Mouse (Mus musculus) lung, adult 2 months (tissue): Measurements from ENCODE around the gene Akr1b3. TPM values are rescaled to one million over a fixed set of nuclear protein-coding genes. Genes with fewer than 3 reads are reported as not detected.

Experiments
- DNase-seq: peaks from one replicate; pipeline ENCODE4 v3.0.0; 2022
- H3K4me1 ChIP-seq: fragments of 200-500 bp; 2 replicates; pipeline ENCODE4 v1.6.1; 2011; ENCODE audit warnings: low read length; ENCODE audit not compliant: control insufficient read depth, insufficient read depth
- H3K4me3 ChIP-seq: fragments of 200-500 bp; replicated peaks from 2 replicates; pipeline ENCODE3; 2011; ENCODE audit warnings: low read depth, mild to moderate bottlenecking, control low read depth, low read length; ENCODE audit errors: extremely low read depth
- CTCF ChIP-seq: fragments of 200-500 bp; IDR thresholded peaks from 2 replicates; pipeline ENCODE4 v1.5.1; 2011; ENCODE audit warnings: mild to moderate bottlenecking, low read length, control low read depth; ENCODE audit not compliant: insufficient read depth
- POLR2A ChIP-seq: fragments of 200-500 bp; IDR thresholded peaks from 2 replicates; pipeline ENCODE4 v1.6.1; 2011; ENCODE audit warnings: low read depth, mild to moderate bottlenecking, control low read depth, low read length, borderline replicate concordance; ENCODE audit errors: extremely low read depth
- WGBS: fragments of 180-500 bp; shearing (Covaris S2); methylation state at CpG from one replicate; pipeline ENCODE4 v1.1.7; 2018; 5-methylcytosine and 5-hydroxymethylcytosine counted together
- polyA plus RNA-seq: library from polyadenylated mRNA; depleted of rRNA; stranded (reverse); fragments of >200 nt; gene quantifications from 2 replicates; pipeline ENCODE4 v1.2.3, GENCODE M21; 2012

Gene Akr1b3
- polyA plus RNA-seq, 1 experiment, result 153 TPM

DNA sequence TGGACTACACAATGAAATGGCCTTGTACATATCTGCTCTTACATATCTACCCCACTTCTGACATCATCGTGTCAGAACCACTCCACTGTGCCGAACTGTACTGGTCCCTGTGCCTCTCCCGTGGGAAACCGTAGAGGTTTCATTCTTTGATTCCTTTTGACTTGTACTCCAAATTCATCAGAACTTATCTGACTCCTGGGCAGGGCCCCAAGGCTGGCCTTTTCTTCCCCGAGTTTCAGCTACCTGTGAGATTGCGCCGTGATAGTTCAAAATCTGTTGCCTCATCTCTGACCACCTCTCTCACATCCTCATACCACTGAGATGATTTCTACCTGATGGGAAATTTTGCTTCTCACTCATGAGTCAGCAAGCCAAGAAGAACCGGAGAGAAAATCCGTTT is 21.8 kb downstream of the Akr1b3 start:
- no peak for DNase-seq
- no peak for TF ChIP-seq POLR2A
- TF ChIP-seq CTCF, result no peak
- H3K4me1 ChIP-seq, result no peaks in the 10 kb centered on the region
- WGBS, result 88% methylated on average over 9 of the region's 9 CpGs
- H3K4me3 ChIP-seq, result no peak overlapping the region

DNA sequence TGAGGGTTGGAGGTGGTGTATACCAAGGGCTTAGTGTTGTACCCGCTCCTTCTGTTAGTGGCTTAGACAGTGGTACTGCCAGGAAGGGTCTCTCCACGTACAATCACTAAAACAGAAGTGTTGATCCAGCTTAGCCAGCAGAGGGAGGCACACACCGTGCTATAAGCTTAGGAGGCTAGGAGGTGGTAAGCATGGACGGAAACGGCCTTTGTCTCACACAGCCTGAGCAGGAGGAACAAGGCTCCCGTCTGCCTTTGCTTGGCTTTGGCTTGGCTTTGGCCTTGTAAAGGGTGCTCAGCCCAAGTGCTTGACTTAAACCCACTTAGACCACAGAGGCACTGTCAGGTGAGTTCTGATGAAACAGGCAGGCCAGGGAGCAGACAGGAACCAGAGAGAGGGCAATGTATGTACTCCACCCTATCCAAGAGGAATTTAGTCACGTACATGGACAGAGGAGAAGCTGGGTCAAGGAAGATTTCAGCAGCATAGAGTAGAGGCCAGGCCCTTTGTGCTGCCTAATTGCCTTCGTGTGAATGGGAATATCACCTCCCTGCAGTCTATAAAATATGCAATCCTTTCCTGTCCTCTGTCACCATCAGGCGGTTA is 24.3 kb downstream of the Akr1b3 start:
- TF ChIP-seq CTCF (peak; percentile 96), POLR2A (no peak)
- H3K4me3 ChIP-seq, result no peak overlapping the region
- 25% methylated on average over 9 of the region's 9 CpGs for WGBS
- peak; percentile 77 for DNase-seq
- H3K4me1 ChIP-seq, result no peaks in the 10 kb centered on the region

- TF ChIP-seq POLR2A, result no peak
- no peak for TF ChIP-seq CTCF
- Histone ChIP-seq H3K4me3 (no peak overlapping the region), H3K4me1 (no peaks in the 10 kb centered on the region)
- DNase-seq, result peak; percentile 22
- WGBS, result 61% methylated on average over 11 of the region's 11 CpGs
These were observed 24.9 kb downstream of the Akr1b3 start for GRCm38 (mm10) chr6:34292196-34292881.

DNA sequence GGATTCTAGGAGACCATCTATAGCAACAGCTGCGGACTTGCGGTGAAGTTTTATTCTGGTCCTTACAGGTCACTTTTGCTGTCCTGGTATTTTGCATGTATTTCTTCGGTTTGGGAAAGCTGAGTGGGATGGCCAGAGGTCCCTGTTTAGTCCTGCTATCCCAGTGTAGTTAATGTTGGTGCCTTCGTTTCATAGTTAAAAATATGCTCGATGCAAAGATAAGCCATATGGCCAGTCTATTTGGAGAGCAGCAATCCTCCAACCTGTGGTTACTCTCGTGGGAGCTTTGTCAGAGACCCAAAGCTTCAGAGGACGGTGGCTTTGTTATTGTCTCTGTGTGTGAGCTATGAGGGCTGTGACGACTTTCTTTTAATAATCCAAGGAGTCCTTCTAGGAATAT is 26.6 kb downstream of the Akr1b3 start:
- Histone ChIP-seq H3K4me1 (no peaks in the 10 kb centered on the region), H3K4me3 (no peak overlapping the region)
- no peak for TF ChIP-seq POLR2A
- no peak for TF ChIP-seq CTCF
- WGBS, result 79% methylated on average over 8 of the region's 8 CpGs
- no peak for DNase-seq

- TF ChIP-seq CTCF, result no peak
- TF ChIP-seq POLR2A, result no peak
- Histone ChIP-seq H3K4me3 (no peak overlapping the region), H3K4me1 (no peaks in the 10 kb centered on the region)
- DNase-seq, result no peak
- 86% methylated on average over 17 of the region's 17 CpGs for WGBS
These were observed 27.2 kb downstream of the Akr1b3 start for GRCm38 (mm10) chr6:34290091-34290490.

DNA sequence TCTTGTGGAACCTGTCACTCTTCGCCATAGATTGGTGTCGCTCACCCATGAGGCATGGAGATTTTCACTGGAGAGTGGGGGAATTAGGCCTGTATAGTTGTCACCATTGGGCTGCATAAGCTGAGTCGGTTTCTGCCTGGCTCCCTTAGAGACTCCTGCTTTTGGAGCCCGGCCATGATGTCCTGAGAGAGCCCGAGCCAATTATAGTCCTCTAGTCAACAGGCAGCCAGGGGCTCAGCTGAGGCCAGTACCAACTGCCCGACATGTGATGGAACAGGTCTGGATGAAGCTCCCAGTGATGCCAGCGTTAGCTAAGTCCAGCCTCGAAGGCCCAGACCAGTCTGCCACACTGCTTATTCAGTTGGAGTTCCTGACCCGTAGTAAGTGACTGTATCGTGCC is 29.2 kb downstream of the Akr1b3 start:
- DNase-seq, result no peak
- TF ChIP-seq POLR2A (no peak), CTCF (no peak)
- H3K4me3 ChIP-seq, result no peak overlapping the region
- 75% methylated on average over 10 of the region's 10 CpGs for WGBS
- no peaks in the 10 kb centered on the region for H3K4me1 ChIP-seq

DNA sequence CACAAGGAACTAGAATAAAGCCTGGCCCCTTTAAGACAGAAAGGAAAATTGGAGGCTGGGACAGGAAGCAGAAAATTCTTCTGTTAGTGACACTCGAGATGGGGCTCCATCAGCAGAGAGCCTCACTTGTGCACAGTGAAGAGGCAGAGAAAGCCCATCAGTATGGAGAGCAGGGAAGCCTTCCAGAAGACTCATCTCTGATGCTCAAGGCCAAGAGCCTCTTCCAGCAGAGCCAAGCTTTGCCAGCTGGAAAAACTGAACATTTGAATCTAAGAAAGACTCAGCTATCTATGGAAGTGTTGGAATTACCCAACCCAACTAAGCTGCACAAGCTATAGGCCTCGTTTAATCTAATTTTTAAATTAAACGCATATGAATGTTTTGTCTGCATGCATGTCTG is 30.4 kb downstream of the Akr1b3 start:
- Histone ChIP-seq H3K4me3 (no peak overlapping the region), H3K4me1 (no peaks in the 10 kb centered on the region)
- TF ChIP-seq CTCF (no peak), POLR2A (no peak)
- DNase-seq, result no peak
- 70% methylated on average over 3 of the region's 3 CpGs for WGBS

DNA sequence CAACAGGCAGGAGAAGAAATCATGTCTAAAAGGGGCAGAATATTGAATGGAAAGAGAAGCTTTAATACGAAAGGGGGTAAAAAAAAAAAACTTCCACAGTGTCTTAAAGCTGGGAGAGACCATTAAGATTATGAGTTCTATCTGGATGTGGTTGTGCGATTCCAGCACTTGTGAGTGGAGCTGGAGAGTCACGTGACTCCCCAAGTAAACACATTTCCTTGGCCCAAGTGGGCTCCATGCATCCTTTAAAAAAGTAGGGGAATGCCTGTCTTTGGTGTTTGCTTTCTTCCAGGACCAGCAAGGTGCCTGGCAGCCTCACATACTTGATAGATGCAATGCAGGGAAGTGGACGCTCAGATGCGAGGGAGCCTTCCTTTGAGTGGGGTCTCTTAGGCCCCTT is 38.9 kb downstream of the Akr1b3 start:
- Histone ChIP-seq H3K4me3 (no peak overlapping the region), H3K4me1 (no peaks in the 10 kb centered on the region)
- no peak for TF ChIP-seq CTCF
- TF ChIP-seq POLR2A, result no peak
- no peak for DNase-seq
- WGBS, result 62% methylated on average over 5 of the region's 5 CpGs

GRCm38 (mm10) chr6:34277665-34278064 is 39.6 kb downstream of the Akr1b3 start:
- H3K4me1 ChIP-seq, result no peaks in the 10 kb centered on the region
- WGBS, result 19% methylated on average over 9 of the region's 9 CpGs
- peak; percentile 16 for DNase-seq
- TF ChIP-seq CTCF (peak; percentile 42), POLR2A (no peak)
- no peak overlapping the region for H3K4me3 ChIP-seq

DNA sequence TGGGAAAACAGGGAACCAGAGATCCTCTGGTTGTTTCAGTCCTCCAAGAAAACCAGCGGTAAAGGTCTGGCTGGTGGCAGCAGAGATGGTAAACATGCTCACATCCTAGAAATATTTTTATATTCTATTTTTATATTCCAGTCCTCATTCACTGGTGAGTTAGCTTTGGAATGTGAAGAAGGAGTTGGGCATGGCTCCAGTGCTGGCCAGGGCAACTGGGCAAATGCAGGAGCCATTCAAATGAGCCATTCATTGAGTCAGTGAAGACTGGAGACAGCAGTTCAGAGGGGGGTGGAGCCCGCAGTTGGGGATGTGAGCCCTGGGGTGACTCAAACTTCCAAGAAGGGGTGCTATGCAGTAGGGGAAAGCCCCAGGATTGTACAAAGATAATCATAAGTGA is 42.9 kb downstream of the Akr1b3 start:
- no peaks in the 10 kb centered on the region for H3K4me1 ChIP-seq
- H3K4me3 ChIP-seq, result no peak overlapping the region
- peak; percentile 15 for DNase-seq
- TF ChIP-seq POLR2A (no peak), CTCF (no peak)
- 60% methylated on average over 2 of the region's 2 CpGs for WGBS
